In the genomic region with DNA sequence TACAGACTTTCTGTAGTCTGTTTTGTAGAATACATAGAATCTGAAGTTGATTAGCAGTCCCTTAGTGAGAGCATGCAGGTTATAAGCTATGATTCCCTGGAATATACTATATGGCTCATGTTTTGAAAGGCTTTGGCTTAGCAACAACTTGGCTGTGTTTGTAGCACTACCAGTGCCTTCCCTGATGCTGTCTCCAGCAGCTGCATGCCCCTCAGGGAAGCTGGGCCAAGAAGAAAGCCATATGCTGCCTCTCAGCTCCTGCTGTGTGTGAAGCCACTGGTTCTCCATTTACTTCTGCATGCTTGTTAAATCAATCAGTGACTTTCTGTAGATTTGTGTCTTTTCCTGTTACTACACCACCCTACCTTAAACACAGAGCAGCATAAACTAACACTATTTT, we compare ENCODE assay signal across 18 mouse cellular contexts.
A peak's percentile ranks its signal among the peaks of the same experiment; 100 is the strongest.
DNase-seq lines count a peak whose midpoint lies in the region; ATAC-seq and TF ChIP-seq lines count a peak whose summit lies in the region.
"Had no signal": no experiment of that assay in that cellular context is flagged by ENCODE, and none has a peak within 500 bp of the region (broad histone marks: within the 10 kb centered on the region; RNA-seq: fewer than 3 reads in every experiment).

No protein-coding gene starts in this region.

- no peak overlapping the region for H3K9ac ChIP-seq in hindbrain, embryonic 15.5 days
- H3K9ac ChIP-seq in hindbrain, embryonic 13.5 days, result no peak overlapping the region
- H3K9ac ChIP-seq in midbrain, postnatal 0 days (replicated peaks; ENCODE audit: low read length, poor library complexity, severe bottlenecking), result no peak overlapping the region
- H3K9ac ChIP-seq in midbrain, embryonic 13.5 days (replicated peaks), result no peak overlapping the region
- H3K9ac ChIP-seq: limb, embryonic 15.5 days; midbrain, embryonic 15.5 days had no signal

- DNase-seq in midbrain, postnatal 0 days (ENCODE audit: low spot score), result peak; percentile 57
- peak; percentile 79 for DNase-seq in cerebellum, adult 9-11 months
- DNase-seq in embryo, embryonic 9.5 days (ENCODE audit: extremely low spot score), result no peak
- DNase-seq: adrenal gland, adult 8-10 months; heart, postnatal 10 days; kidney, adult 2 months; kidney, postnatal 14 days; layer of hippocampus, adult 9-11 months; lung, adult 2 months; thymus, postnatal 36 days had no signal

- no peaks in the 10 kb centered on the region for H3K27me3 ChIP-seq in hindbrain, embryonic 15.5 days
- no peaks in the 10 kb centered on the region for H3K27me3 ChIP-seq in hindbrain, embryonic 13.5 days
- H3K27me3 ChIP-seq in midbrain, postnatal 0 days (ENCODE audit: insufficient read depth, low read length), result no peaks in the 10 kb centered on the region
- no peaks in the 10 kb centered on the region for H3K27me3 ChIP-seq in midbrain, embryonic 13.5 days
- H3K27me3 ChIP-seq: limb, embryonic 15.5 days; midbrain, embryonic 15.5 days had no signal

- H3K4me2 ChIP-seq in hindbrain, embryonic 15.5 days, result no peak overlapping the region
- no peak overlapping the region for H3K4me2 ChIP-seq in hindbrain, embryonic 13.5 days
- no peak overlapping the region for H3K4me2 ChIP-seq in midbrain, postnatal 0 days (ENCODE audit: low read depth, low read length, poor library complexity, severe bottlenecking)
- no peak overlapping the region for H3K4me2 ChIP-seq in midbrain, embryonic 13.5 days (replicated peaks)
- H3K4me2 ChIP-seq: limb, embryonic 15.5 days; midbrain, embryonic 15.5 days had no signal

- peaks cover 10% of the 10 kb centered on the region for H3K4me1 ChIP-seq in hindbrain, embryonic 15.5 days (replicated peaks)
- peaks cover 17% of the 10 kb centered on the region for H3K4me1 ChIP-seq in hindbrain, embryonic 13.5 days (replicated peaks)
- no peaks in the 10 kb centered on the region for H3K4me1 ChIP-seq in midbrain, postnatal 0 days (ENCODE audit: insufficient read depth, low read length)
- H3K4me1 ChIP-seq in midbrain, embryonic 13.5 days (replicated peaks), result peaks cover 15% of the 10 kb centered on the region
- H3K4me1 ChIP-seq: heart, embryonic 10.5 days; limb, embryonic 15.5 days had no signal

- H3K36me3 ChIP-seq in hindbrain, embryonic 15.5 days, result no peaks in the 10 kb centered on the region
- no peaks in the 10 kb centered on the region for H3K36me3 ChIP-seq in hindbrain, embryonic 13.5 days
- no peaks in the 10 kb centered on the region for H3K36me3 ChIP-seq in midbrain, postnatal 0 days (ENCODE audit: insufficient read depth, low read length)
- H3K36me3 ChIP-seq in midbrain, embryonic 13.5 days, result no peaks in the 10 kb centered on the region
- H3K36me3 ChIP-seq: heart, embryonic 10.5 days; limb, embryonic 15.5 days; midbrain, embryonic 15.5 days had no signal

- no peaks in the 10 kb centered on the region for H3K9me3 ChIP-seq in hindbrain, embryonic 15.5 days
- no peaks in the 10 kb centered on the region for H3K9me3 ChIP-seq in hindbrain, embryonic 13.5 days
- H3K9me3 ChIP-seq in midbrain, postnatal 0 days (ENCODE audit: low read length), result no peaks in the 10 kb centered on the region
- H3K9me3 ChIP-seq in midbrain, embryonic 13.5 days, result no peaks in the 10 kb centered on the region
- H3K9me3 ChIP-seq: heart, embryonic 10.5 days; limb, embryonic 15.5 days; midbrain, embryonic 15.5 days had no signal

- 0 out of 2 replicates have a peak, but pooled peaks have one; percentile 51 for ATAC-seq in hindbrain, embryonic 15.5 days (ENCODE audit: low FRiP score, low read depth)
- ATAC-seq in hindbrain, embryonic 13.5 days (ENCODE audit: low FRiP score), result no peak
- no peak for ATAC-seq in midbrain, postnatal 0 days (ENCODE audit: low FRiP score)
- no peak for ATAC-seq in midbrain, embryonic 13.5 days
- ATAC-seq in megakaryocyte-erythroid progenitor cell, adult 5-6 weeks (replicated peaks; ENCODE audit: low FRiP score, low TSS enrichment, poor library complexity, severe bottlenecking), result no peak
- ATAC-seq: midbrain, embryonic 15.5 days had no signal

- no peak overlapping the region for H3K4me3 ChIP-seq in hindbrain, embryonic 15.5 days
- H3K4me3 ChIP-seq in hindbrain, embryonic 13.5 days, result no peak overlapping the region
- H3K4me3 ChIP-seq in midbrain, postnatal 0 days (ENCODE audit: low read depth, low read length), result no peak overlapping the region
- no peak overlapping the region for H3K4me3 ChIP-seq in midbrain, embryonic 13.5 days (replicated peaks)
- H3K4me3 ChIP-seq: heart, embryonic 10.5 days; limb, embryonic 15.5 days; midbrain, embryonic 15.5 days had no signal

- no peak overlapping the region for H3K27ac ChIP-seq in hindbrain, embryonic 15.5 days (replicated peaks)
- H3K27ac ChIP-seq in hindbrain, embryonic 13.5 days, result no peak overlapping the region
- H3K27ac ChIP-seq in midbrain, postnatal 0 days (ENCODE audit: low read depth, low read length), result no peak overlapping the region
- H3K27ac ChIP-seq in midbrain, embryonic 13.5 days, result no peak overlapping the region
- H3K27ac ChIP-seq: heart, embryonic 10.5 days; limb, embryonic 15.5 days; macrophage; midbrain, embryonic 15.5 days had no signal

- TF ChIP-seq CTCF in midbrain, postnatal 0 days (IDR thresholded peaks at IDR 0.05), result no peak
